Mouse (Mus musculus) kidney, postnatal 0 days (tissue): ENCODE data around the gene Gm12184. TPM values are rescaled to one million over a fixed set of nuclear protein-coding genes. Genes with fewer than 3 reads are reported as not detected.
A peak's percentile ranks its signal among the peaks of the same experiment; 100 is the strongest.

Source experiments
- ATAC-seq: fragments of 200-750 bp; cut with Nextera tagmentation; replicated peaks from 2 replicates; pipeline ENCODE4 v1.8.0; 2017; ENCODE audit warnings: low read depth, moderate number of reproducible peaks, moderate TSS enrichment, moderate library complexity; ENCODE audit not compliant: low FRiP score
- DNase-seq: peaks from one replicate; pipeline ENCODE4 v3.0.0-alpha.2; 2016; ENCODE audit warnings: low spot score
- H3K27ac ChIP-seq: fragments of 300-500 bp; sonication (generic); 2 replicates; pipeline ENCODE4 v1.5.1; 2014; ENCODE audit warnings: mild to moderate bottlenecking
- H3K27me3 ChIP-seq: fragments of 300-500 bp; sonication (generic); 2 replicates; pipeline ENCODE4 v1.6.1; 2014; ENCODE audit warnings: low read length, mixed read lengths; ENCODE audit not compliant: insufficient read depth
- H3K36me3 ChIP-seq: fragments of 300-500 bp; sonication (generic); 2 replicates; pipeline ENCODE4 v1.6.1; 2014; ENCODE audit warnings: low read length, mixed read lengths; ENCODE audit not compliant: insufficient read depth
- H3K4me1 ChIP-seq: fragments of 300-500 bp; sonication (generic); replicated peaks from 2 replicates; pipeline ENCODE4 v1.6.1; 2014; ENCODE audit warnings: antibody characterized with exemption, low read length, mixed read lengths; ENCODE audit not compliant: insufficient read depth
- H3K4me2 ChIP-seq: fragments of 300-500 bp; sonication (generic); 2 replicates; pipeline ENCODE4 v1.6.1; 2014; ENCODE audit warnings: mild to moderate bottlenecking, low read length, moderate library complexity, mixed read lengths
- H3K4me3 ChIP-seq: fragments of 300-500 bp; sonication (generic); replicated peaks from 2 replicates; pipeline ENCODE4 v1.5.1; 2014; ENCODE audit warnings: low read depth, low read length
- H3K9ac ChIP-seq: fragments of 300-500 bp; sonication (generic); 2 replicates; pipeline ENCODE4 v1.6.1; 2014; ENCODE audit warnings: low read depth, low read length
- H3K9me3 ChIP-seq: fragments of 300-500 bp; sonication (generic); replicated peaks from 2 replicates; pipeline ENCODE4 v1.6.1; 2016; ENCODE audit warnings: low read length, inconsistent platforms, mixed read lengths
- CTCF ChIP-seq: IDR thresholded peaks from 2 replicates; pipeline ENCODE4 v1.5.1; 2016; ENCODE audit warnings: antibody characterized with exemption, low read depth, mild to moderate bottlenecking, moderate library complexity
- WGBS: fragments of 180-500 bp; shearing (Covaris S2); extraction: QIAGEN DNeasy Blood & Tissue Kit; methylation state at CpG from one replicate; pipeline ENCODE4 v1.1.7; 2014; 5-methylcytosine and 5-hydroxymethylcytosine counted together
- polyA plus RNA-seq: library from polyadenylated mRNA; unstranded; fragments of >200 nt; fragmentation: Nextera tagmentation; extraction: Ambion mirVana; gene quantifications from 2 replicates; pipeline ENCODE4 v1.2.1, GENCODE M21; 2015

Gm12184 gene
- polyA plus RNA-seq, 1 experiment from 2014 or later = 10.3 TPM

DNA sequence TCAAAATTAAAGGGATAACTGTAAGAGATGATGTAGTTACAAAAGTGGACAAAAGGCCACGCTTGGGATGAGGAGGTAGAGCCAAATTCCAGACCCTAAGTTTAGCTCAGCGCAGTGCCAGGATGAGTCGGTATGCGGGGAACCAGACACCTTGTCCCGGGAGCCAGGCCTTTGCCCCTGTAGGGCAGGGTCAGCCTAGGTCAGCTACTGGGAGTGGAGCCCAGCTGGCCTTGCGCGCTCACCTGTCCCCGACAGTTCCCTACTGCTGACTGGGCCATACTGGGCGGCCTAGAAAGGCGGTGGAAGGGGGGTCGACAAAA is 10.5 kb upstream of the Gm12184 start:
- 0 out of 2 replicates have a peak, but pooled peaks have one; percentile 0 for ATAC-seq
- Histone ChIP-seq H3K4me1 (peaks cover 15% of the 10 kb centered on the region; the same call in 1 of the 2 replicates), H3K27ac (no peak overlapping the region; the same call in 1 of the 2 replicates), H3K9ac (peak overlapping the region; percentile 71; the same call in 1 of the 2 replicates), H3K4me2 (peak overlapping the region; percentile 89), H3K4me3 (peak overlapping the region; percentile 70), H3K27me3 (no peaks in the 10 kb centered on the region), H3K9me3 (no peaks in the 10 kb centered on the region), H3K36me3 (no peaks in the 10 kb centered on the region)
- 16% methylated on average over 9 of the region's 11 CpGs for WGBS
- no peak for DNase-seq
- no peak for TF ChIP-seq CTCF

- Histone ChIP-seq H3K9ac (no peak overlapping the region), H3K9me3 (no peaks in the 10 kb centered on the region), H3K36me3 (no peaks in the 10 kb centered on the region), H3K4me1 (peaks cover 15% of the 10 kb centered on the region; the same call in 1 of the 2 replicates), H3K27me3 (no peaks in the 10 kb centered on the region), H3K4me2 (no peak overlapping the region), H3K4me3 (no peak overlapping the region), H3K27ac (no peak overlapping the region)
- ATAC-seq (no peak), DNase-seq (no peak)
- no peak for TF ChIP-seq CTCF
- 73% methylated on average over 6 of the region's 6 CpGs for WGBS
Observed at GRCm38 (mm10) chr11:48835923-48836322, 9.5 kb upstream of the Gm12184 start.

GRCm38 (mm10) chr11:48833731-48834639 is 7.5 kb upstream of the Gm12184 start:
- ATAC-seq = peak; percentile 88
- WGBS = under 1% methylated on average over 30 of the region's 30 CpGs
- Histone ChIP-seq H3K9ac (peak overlapping the region; percentile 32), H3K36me3 (no peaks in the 10 kb centered on the region), H3K9me3 (no peaks in the 10 kb centered on the region), H3K4me1 (peaks cover 11% of the 10 kb centered on the region; the same call in 1 of the 2 replicates), H3K27me3 (no peaks in the 10 kb centered on the region), H3K4me3 (peak overlapping the region; percentile 46), H3K4me2 (peak overlapping the region; percentile 50), H3K27ac (peak overlapping the region; percentile 42)
- DNase-seq = peak; percentile 90
- no peak for TF ChIP-seq CTCF

DNA sequence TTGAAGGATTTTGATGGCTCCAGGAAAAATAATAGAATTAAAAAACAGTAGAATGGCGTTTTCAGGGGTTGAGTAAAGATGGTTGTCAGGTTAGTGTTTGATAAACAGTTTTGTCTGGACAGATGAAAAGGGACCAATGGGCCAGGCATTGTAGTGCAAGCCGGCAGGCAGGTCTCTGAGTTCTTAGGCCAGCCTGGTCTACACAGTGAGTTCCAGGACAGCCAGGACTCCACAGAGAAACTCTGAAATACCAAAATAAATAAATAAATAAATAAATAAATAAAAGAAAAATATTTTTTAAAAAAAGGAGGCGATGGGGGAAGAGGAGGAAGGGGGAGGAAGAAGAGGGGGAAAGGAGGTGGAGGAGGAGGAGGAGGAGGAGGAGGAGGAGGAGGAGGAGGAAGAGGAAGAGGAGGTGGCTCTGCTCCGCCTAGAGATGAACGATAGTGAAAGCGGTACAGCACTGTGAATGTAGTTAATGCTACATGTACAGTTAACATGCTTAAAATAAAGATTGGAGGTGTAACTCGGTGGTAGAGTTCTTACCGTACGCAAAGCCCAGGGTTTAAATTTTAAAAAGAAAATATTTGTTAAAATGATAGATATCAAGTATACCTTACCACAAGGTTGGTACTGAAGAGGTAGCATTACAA is 6.7 kb upstream of the Gm12184 start:
- 36% methylated on average over 9 of the region's 9 CpGs for WGBS
- H3K9me3 ChIP-seq = no peaks in the 10 kb centered on the region
- no peak for ATAC-seq
- peak overlapping the region; percentile 46 for H3K4me3 ChIP-seq
- DNase-seq = no peak
- peak overlapping the region; percentile 50 for H3K4me2 ChIP-seq
- no peak overlapping the region for H3K27ac ChIP-seq
- peaks cover 3% of the 10 kb centered on the region; the same call in 1 of the 2 replicates for H3K4me1 ChIP-seq
- no peak overlapping the region for H3K9ac ChIP-seq
- no peak for TF ChIP-seq CTCF
- H3K27me3 ChIP-seq = no peaks in the 10 kb centered on the region
- H3K36me3 ChIP-seq = no peaks in the 10 kb centered on the region

- WGBS = 68% methylated on average over 2 of the region's 2 CpGs
Observed at GRCm38 (mm10) chr11:48831273-48831672, 4.8 kb upstream of the Gm12184 start.

DNA sequence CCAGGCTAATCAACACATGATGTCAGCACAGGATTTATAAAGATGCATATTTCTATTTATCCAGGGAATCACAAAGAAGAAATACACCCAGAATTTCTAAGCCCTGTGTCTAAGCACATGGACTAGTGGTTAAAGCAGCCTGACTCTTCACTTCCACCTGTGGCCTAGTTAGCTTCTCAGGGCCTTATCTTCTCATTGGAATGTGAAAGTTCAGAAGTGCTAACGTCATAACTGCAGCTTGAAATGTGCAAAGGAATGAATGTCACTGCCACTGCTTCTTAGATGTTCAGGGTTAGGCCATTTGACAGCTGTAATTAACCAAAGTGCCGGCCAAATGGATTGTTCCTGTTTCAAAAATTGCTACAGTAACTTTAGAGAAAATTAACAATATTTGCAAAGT is 3.8 kb upstream of the Gm12184 start:
- WGBS = 74% methylated on average over 2 of the region's 2 CpGs
- H3K36me3 ChIP-seq = no peaks in the 10 kb centered on the region
- DNase-seq = no peak

More at GRCm38 (mm10) chr11:48831273-48831672, 4.8 kb upstream of the Gm12184 start:
- TF ChIP-seq CTCF = no peak
- Histone ChIP-seq H3K4me3 (no peak overlapping the region), H3K36me3 (no peaks in the 10 kb centered on the region), H3K9me3 (no peaks in the 10 kb centered on the region), H3K9ac (no peak overlapping the region), H3K27me3 (no peaks in the 10 kb centered on the region), H3K4me1 (0 out of 2 replicates have a peak, but pooled peaks cover 2% of the 10 kb centered on the region), H3K27ac (no peak overlapping the region), H3K4me2 (no peak overlapping the region)
- ATAC-seq (no peak), DNase-seq (no peak)

More for the DNA sequence above, 3.8 kb upstream of the Gm12184 start:
- no peak overlapping the region for H3K4me3 ChIP-seq
- no peak overlapping the region for H3K9ac ChIP-seq
- no peaks in the 10 kb centered on the region for H3K27me3 ChIP-seq
- H3K27ac ChIP-seq = no peak overlapping the region
- no peaks in the 10 kb centered on the region for H3K9me3 ChIP-seq
- no peak for ATAC-seq
- no peak overlapping the region for H3K4me2 ChIP-seq
- 0 out of 2 replicates have a peak, but pooled peaks cover 2% of the 10 kb centered on the region for H3K4me1 ChIP-seq
- TF ChIP-seq CTCF = no peak
